Mouse (Mus musculus): ENCODE data around the gene Nutm1.

Nutm1 gene

DNA sequence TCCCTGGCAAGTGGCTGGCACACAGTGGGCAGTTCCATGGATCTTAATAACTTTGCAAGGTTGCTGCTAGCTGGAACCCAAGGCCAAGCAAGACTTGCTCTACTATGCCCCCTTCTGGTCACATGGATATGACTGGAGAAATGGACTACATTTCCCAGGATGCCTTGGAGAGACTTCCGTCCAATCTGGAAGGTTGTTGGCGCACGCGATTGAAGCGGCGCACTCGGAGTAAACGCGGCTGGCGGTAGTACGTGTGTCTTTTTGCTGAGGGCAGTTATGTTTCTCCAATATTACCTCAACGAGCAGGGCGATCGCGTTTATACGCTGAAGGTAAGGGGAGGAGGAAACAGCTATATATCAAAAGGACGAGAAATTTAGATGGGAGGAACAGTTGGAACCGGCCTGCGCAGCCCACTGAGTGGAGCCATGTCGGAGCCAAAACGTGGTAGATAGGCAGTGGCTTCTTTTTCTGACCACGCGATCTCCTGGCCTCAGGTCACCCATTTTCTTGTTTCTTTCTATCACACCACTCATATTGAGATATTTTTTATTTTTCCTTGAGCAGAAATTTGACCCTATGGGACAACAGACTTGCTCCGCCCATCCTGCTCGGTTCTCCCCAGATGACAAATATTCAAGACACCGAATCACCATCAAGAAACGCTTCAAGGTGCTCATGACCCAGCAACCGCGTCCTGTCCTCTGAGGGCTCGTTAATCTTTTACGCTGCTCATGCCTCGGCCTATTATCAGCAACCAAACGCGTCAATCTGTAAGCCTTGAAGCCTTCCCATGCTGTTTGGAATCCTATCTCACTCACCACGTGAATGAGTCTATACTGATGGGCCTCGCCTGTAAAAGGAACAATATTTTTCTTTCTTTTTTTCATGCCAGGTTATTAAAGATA lies 2.9 kb upstream of the Nutm1 start, which contains the start of gene Nop10:
Nop10 (plus strand) TSS at position 179 of the 906 bp plus-strand sequence.
- peak; percentile 58 for DNase-seq (ENCODE audit: low read depth)

DNA sequence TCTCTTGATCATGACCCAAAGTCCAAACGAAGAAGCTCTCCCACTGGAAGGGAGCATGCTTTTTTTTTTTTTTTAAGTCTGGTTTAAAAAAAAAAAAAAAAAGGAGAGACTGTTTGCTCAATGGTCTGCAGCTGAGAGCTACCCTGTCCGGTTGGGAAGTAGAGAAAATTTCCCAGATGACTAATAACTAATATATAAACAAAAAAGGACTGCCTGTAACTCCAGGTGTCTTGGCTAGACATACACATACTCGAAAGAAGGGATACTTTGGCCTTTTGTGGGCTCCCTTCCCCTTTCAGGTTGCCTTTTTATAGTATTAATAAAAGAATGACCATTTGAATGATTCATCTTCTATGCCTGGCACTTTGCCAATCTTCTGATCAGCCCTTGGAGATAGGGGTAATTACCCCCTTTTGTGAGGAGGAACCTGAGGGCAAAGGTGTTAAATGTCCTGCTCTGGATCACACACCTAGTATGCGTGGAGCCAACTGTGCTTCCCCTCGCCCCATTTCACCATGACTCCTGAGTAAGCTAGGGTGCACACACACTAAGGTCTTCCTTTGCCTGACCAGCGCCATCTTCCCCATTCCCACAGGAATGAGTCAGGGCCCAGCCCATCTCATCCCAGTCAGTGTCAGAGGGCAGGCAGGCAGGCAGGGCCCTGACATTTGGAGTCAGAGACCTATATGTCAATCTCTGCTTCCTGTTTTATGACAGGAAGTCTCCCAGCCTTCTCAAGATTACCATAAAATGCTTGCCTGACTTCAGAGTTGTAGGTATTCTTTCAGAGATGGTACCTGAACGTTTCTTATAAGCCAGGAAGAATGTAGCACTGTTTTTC lies 4.2 kb downstream of the Nutm1 start:
- no peak for DNase-seq (ENCODE audit: low read depth)

DNA sequence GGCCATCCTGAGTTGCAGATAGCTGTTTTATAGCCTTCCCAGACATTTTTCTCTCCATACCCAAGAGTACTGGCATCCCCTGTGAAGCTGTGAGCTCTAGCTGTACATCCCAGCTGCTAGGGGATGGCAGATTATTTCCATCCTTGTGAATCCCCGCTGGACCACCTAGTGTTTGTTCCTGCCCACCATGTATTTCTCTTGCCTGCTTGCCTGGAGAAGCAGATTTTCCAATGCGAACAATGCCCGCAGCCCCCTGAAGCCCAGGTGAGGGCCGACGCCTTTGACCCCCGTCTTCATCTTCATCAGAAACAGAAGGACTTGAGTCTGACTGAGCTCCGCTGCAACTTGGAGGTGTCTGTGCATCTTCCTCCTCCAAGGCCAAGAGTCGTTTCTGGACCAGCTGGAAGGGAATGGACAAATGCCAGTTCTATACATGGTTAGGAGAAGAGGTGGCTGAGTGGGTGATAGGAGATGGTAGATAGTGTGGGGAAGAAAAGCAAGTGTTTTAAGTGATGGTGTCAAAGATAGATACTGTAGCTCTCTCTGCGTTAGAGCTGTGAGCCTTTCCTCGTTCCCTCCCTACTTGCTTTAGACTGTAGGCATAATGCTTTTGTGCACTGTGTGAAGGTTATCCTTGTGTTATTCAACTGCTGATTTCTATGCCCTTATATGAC lies 9.2 kb downstream of the Nutm1 start:
- DNase-seq (ENCODE audit: low read depth) = no peak

DNA sequence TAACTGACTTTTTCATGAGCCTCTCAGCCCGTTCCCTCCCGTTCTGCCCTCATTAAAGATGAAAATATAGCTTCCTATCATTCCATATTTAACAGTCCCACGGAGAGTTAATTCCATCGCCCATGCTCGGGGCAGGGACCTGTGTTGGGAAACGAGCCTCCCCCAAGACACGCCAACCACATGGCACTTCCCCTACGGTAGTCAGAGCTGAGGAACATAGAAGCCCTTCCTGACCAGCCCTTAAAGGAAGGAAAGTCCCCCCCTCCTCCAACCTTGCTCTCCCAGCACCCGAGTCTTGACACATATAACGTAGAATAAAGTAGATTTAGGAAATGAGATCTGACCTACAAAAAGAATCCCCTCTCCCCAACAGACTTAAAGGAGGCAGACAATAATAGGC lies 11.8 kb downstream of the Nutm1 start:
- no peak for DNase-seq (ENCODE audit: low read depth)

DNA sequence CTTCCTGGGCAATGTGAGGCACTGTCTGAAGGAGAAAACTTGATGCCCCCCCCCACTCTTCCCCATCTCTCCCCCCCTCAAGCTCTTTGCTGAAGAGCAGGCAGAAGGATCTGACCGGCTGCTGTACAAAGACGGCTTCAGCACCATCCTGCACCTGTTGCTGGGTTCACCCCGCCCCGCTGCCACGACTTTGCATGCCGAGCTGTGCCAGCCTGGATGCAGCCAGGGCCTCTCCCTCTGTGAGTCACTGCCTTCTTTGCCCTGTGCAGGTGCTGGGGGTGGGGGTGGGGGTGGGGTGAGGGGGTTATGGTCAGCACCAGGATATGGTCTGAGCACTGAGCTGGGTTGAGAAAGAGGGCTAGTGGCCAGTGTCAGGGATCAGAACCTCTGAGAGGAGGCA lies 12.9 kb downstream of the Nutm1 start:
- no peak for DNase-seq (ENCODE audit: low read depth)

DNA sequence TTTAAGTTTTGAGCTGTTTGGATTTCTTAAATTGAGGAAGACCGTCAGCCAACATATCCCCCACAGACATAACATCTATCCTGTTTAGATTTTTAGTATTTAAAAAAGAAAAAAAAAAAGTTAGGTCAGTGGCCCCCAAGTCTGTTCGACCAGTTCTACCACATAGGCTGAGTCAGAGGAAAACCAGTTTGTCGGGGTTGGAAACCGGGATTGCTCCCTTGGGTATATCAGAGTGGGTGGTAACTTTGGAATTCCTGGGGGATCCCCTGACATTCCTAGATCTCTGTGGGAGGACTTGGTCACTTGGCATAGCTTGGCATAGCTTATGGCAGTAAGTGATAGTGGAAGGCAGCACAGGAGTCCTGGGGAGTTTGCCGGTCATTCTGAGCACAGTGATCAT lies 13.8 kb downstream of the Nutm1 start:
- no peak for DNase-seq (ENCODE audit: low read depth)

DNA sequence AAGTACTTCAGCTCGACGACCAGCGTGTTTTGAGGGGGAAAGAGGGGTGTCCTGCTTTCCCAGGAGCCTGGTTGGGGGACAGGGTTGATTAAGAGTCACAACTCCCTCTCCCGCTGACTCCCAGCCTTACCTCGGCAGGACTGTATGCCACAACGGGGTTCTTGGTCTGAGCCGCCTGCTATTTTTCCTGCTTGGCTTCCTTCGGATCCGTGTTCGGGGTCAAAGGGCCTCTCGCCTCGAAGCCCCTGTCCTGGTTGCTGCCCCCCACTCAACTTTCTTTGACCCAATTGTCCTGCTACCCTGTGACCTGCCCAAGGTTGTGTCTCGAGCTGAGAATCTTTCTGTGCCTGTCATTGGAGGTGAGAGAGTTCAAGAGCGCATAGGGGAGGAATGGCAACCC lies 17.3 kb downstream of the Nutm1 start:
- DNase-seq (ENCODE audit: low read depth) = no peak

DNA sequence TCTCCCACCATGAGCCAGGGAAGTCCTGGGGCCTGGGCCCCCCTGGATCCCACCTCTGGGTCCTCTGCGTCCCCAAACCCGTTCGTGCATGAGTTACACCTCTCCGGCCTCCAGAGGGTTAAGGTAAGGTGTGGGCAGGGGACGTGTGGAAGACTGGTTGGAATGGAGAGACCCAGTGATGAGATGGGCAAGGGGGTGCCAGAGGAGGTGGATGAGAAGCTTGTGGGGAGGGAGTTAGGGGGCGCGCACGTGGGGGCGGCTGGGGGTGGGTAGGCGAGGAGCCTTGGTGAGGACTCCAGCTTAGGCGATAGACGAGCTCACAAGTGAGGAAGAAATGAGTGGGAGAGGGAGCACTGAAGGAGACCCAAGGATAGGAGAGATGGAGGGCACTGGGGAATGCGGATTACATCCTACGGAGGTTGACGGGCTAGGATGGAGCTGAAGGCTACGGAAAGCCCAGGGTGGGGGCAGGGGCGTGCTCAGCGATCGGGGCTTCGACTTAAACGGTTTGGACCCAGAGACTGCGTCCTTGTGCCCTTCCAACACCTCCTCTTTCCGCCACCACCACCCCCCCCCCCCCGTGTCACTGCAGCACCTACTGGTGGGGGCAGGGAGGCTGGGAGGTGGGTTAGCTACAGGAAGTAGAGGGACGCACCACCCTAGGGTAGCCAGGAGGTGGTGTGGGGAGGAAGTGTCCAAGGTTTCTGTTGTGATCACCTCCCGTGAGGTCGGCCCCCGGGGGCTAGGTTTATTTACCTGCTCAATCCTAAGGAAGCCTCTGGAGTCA lies 19.0 kb downstream of the Nutm1 start:
- DNase-seq (ENCODE audit: low read depth) = no peak

DNA sequence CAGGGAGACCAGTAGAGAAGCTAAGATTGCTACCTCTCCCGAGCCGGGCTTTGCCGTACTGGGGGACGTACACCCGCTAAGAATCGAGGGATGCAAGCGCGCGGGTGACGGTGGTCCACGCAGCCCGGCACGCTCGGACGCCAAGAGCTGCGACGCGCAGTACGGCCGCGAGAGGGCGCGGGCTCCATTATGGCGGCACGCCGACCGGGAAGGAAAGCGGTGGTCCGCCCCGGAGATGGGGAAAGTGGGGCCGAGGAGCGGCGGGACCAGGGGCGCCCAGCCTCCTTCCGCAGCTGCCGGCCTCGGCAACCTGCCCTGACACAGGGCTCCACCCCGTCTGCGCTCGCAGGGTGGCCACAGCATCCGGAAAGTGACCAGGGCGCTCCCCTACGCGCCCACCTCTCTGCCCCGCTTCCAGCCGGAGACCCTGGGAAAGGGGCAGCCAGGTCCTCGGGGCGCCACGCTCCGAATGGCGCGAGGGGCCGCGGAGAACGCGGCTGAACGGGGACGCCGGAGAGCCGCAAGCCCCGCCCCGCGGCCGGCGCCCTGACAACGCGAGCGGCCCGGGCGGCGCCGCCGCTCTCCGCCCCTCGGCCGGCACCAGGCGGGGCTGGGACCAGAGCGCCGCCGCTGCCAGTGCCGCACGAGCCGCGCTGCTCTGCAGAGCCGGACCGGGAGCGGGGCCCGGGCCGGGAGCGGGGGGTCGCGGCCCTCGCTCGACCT lies 19.7 kb downstream of the Nutm1 start, which contains the start of gene Lpcat4:
Lpcat4 (plus strand) TSS at position 257 of the 723 bp plus-strand sequence.
- DNase-seq (ENCODE audit: low read depth) = no peak

DNA sequence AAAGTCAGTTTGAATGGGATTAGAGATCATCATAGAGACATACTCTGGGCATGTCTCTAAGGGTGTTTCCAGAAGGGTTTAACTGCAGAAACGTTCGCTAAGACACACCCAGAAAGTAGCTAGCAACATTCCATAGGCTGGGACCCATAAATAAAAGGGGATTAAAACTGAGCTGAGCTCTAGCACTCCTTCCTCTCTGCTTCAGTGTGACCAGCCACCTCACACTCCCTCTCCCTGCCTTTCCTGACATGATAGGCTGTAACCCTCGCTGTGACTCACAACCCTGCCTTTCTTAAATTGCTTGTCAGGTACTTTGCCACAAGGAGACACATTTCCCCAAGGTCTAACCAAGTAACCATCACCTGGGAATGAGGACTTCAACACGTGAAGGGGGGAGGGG lies 21.1 kb downstream of the Nutm1 start:
- no peak for DNase-seq (ENCODE audit: low read depth)

DNA sequence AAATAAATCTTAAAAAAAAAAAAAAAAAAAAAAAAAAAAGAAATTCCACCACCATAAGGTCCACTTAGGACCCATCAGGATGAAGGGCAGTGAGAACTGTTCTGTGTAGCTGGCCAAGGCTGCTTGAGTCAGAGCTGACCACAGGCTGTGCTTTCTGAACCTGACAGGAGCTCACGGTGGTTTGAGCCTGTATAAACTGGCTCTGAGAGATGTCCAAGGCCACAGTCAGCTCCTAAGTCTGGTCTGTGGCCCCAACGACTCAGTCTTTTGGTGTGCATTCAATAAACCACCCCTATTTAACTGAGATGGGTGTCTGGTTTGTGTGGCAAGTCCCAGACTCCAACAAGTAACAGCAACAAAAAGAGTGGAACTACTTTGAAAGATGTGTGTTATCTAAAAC lies 22.5 kb downstream of the Nutm1 start:
- peak; percentile 54 for DNase-seq (ENCODE audit: low read depth)

DNA sequence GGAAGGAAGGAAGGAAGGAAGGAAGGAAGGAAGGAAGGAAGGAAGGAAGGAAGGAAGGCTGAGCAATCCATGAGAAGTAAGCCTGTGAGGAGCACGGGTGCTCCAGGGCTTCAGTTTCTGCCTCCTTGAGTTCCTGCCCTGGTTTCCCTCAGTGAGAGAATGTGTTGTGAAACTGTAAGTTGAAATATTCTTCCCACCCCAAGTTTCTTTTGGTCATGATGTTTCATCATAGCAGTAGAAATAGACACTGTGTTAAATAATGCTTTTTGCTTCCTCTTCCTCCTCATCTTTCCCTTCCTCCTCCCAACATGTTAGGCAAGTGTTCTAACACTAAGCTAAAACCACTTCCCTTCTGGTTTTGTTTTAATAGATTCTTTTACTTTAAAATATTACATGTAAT lies 26.5 kb downstream of the Nutm1 start:
- no peak for DNase-seq (ENCODE audit: low read depth)

DNA sequence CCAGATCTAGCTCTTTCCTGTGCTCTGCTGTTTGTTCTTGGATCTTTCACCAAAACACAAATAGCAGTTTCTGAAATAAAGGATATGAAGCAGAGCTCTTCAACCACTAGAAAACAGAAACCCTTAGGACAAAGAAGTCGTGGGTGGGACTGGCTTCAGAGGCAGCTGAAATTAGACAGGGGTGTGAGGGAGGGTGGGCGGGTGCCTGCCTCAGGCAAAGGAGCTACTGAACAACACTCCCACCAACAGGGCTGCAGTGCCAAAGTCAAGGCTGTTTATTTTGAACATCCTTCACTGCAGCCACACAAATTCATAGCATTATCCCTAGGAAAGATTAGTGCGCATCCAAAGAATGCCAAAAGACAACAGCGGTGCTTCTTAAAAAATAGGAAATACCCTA lies 34.7 kb downstream of the Nutm1 start:
- no peak for DNase-seq (ENCODE audit: low read depth)

DNA sequence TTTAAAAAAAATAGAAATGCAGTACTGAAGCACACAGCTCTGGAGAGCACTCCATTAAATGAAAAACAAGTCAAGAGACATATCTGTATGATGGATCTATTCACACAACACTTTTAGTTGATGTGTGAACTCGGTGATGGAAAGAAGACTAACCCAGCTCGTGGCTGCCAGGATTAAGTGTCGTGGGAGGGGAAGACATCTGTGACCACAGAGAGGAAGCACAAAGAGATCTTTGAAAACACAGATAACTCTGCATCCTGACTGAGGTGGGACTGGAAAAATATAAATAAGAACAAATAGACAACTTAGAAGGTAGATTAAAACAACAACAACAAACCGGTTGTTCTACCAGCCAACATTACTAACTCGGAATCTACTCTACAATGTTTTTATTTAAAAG lies 36.5 kb downstream of the Nutm1 start:
- DNase-seq (ENCODE audit: low read depth) = no peak

DNA sequence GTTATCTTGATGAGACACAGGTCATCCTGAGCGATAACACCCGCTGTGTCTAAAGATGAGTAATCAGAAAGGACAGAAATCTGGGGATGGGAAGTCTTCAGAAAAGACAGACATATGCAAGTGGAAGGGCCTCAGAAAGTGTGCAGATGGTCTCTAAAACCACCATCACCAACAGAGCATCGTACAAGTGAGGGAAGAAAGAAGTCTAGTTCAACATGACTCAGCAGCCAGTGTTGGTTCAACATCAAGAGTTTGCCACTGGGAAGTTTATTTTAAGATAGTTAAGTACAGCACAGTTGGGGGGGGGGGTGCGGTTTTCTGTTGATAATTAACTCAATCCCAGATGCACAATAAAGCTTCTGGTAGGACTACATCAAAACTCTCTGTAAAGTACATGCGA lies 38.2 kb downstream of the Nutm1 start:
- no peak for DNase-seq (ENCODE audit: low read depth)

DNA sequence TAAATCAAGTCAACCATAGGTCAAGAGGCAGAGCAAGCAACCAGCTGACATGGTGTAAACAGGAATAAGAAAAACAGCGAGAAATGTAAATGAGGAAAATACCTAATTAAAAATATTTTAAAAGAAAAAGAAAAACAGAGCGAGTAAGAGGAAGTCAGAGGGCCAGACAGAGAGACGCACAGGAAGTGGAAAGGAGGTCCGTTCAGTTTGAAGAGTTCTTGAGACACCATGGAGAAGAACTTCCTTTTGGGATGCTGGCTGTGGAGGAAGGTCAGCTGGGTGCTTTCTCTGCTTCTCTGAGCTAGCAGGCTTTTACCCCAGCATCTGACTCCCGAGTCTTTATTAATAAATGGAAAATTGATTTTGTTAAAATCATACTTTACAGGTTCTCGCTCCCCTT lies 41.5 kb downstream of the Nutm1 start:
- DNase-seq (ENCODE audit: low read depth) = no peak

DNA sequence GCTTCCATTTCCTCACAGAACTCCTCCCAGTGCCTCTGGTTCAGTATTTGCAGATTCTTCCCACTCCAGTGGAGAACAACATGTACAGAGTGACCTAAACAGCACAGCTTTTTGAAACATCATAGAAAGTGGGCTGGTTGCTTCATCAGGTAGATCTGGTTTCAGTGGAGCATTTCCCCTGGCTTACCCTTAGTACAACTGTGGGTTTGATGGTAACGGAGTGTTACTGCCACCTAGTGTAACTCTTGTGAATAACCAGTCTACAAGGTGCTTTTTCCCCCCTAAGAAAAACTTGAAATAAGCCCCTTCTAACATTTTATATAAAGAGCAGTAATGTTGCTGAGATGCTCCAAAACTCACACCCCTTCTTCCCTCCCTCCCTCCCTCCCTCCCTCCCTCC lies 43.1 kb downstream of the Nutm1 start:
- no peak for DNase-seq (ENCODE audit: low read depth)

DNA sequence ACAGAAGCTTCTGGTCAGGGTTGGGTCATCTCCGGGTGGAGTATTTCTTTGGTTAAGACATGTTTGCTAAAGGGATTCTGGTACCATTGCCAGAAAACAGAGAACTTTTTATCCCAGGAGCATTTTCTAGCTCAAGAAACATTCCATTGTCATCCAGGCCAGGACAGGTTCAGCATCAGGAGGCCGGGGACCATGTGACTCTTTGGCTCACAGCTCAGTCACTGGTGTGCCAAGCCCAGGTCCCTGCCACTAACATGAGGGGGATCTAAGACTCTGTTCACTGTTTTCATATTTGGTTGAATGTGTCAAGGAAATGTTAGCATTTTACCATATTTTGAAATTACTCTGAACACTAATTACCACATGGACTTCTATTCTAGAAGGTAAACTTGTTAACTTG lies 48.4 kb downstream of the Nutm1 start:
- DNase-seq (ENCODE audit: low read depth) = no peak

DNA sequence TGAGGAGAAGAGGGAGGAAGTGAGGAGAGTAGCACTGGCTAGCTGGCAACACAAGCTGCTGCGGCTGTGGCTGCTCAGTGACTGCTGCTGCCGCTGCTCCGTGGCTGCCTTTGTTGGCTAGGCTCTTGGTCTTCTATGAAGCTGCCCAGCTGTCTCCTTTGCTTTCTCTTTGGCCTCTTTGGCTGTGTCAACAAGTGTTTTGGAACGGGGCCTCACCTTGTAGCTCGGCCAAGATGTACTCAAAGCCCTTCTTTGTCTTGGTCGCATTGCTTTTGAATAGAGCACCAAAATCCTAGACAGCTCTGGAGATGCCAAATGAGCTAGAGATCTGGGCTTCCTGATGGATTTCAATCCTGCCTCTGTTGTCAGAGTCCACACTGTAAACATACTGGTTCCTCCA lies 48.9 kb downstream of the Nutm1 start:
- DNase-seq (ENCODE audit: low read depth) = peak; percentile 55

DNA sequence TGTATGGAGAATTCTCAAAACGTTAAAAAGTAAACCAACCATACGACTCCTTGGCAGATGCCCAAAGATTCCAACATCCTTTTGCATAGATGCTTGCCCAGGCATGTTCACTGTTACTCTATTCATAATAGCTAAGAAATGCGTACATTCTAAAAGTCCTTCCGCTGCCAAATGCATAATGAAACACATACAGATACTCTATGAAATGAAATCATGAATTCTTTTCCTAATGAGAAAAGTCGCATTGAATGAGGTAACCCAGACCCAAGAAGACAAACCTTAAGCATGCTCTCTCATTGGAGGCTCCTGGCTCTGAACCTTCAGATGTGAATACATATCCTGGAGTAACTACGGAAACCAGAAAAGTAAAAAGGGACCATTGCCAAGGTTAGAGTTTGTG lies 56.0 kb downstream of the Nutm1 start:
- DNase-seq (ENCODE audit: low read depth) = peak; percentile 32
